Mouse (Mus musculus) layer of hippocampus, postnatal 36 days (tissue): ENCODE measurements around the gene Gapdh. TPM values are rescaled to one million over a fixed set of nuclear protein-coding genes. Genes with fewer than 3 reads are reported as not detected.
"Not testable (repeated sequence)": the region's sequence is repeated elsewhere in the genome, so short reads cannot be mapped to it uniquely, and the experiment has no call there.

Source experiments
- DNase-seq, 2 experiments: peaks; one replicate each; pipeline ENCODE4 v3.0.0; 2022
- total RNA-seq, 2 experiments: library from RNA; stranded (reverse); gene quantifications; 2 replicates each; pipeline ENCODE4 v1.2.3; 2021

Gapdh gene
- total RNA-seq, 2 experiments from 2014 or later, result 2,301 to 2,480 TPM

DNA sequence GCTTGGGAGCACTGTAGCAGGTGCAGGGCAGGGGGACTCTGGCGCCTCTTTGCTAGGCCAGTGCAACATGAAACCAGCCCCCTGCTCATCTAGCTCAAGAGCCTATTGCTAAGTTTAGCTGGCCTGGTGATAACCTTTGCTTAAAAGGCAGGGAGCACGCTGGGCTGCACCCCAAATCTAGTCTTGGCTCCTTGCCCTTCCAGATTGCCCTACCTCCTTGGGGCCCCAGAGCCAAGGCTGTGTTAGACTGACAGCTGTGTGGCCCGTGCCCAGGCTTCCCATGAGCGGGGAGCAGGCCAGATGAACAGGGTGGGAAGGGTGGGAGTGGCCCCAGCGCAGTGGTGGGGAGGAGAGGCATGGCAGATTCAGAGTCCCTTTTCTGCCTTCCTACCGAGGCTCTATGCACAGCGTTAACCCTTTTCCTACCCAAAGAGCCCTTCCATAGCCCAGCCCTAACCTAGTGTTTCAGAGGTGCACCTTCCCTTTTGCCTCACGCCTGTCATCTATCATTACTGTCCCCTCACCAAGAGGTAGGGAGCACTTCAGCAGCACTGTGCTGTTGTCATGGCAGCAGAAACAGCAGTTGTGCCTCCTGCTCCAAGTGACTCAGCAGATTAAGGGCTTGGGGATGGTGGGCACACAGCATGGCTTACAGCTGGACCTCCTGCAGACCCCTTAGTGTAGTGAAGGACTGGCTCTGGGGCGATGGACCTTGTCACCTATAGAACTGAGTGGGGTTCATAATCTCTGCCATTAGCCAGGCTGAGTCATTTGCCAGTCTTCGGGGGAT lies 789 bp upstream of the Gapdh start:
- peak; percentile 55 to 59 for DNase-seq

DNA sequence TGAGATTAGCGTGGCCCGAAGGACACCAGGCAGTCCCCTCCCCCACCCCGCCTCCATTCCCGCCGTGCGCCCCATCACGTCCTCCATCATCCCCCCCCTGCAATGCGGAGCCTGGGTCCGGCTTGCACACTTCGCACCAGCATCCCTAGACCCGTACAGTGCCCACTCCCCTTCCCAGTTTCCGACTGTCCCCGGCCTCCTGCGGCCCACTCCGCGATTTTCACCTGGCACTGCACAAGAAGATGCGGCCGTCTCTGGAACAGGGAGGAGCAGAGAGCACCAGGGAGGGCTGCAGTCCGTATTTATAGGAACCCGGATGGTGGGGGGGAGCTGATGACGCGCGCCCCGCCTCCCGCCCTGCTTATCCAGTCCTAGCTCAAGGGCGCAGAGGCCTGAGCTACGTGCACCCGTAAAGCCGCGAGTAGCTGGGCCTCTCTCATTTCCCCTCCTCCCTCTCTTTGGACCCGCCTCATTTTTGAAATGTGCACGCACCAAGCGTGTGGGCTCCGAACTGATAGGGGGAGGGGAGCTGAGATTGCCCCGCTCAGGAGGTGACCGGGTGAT lies 857 bp downstream of the Gapdh start:
- peak; percentile 98 for DNase-seq

DNA sequence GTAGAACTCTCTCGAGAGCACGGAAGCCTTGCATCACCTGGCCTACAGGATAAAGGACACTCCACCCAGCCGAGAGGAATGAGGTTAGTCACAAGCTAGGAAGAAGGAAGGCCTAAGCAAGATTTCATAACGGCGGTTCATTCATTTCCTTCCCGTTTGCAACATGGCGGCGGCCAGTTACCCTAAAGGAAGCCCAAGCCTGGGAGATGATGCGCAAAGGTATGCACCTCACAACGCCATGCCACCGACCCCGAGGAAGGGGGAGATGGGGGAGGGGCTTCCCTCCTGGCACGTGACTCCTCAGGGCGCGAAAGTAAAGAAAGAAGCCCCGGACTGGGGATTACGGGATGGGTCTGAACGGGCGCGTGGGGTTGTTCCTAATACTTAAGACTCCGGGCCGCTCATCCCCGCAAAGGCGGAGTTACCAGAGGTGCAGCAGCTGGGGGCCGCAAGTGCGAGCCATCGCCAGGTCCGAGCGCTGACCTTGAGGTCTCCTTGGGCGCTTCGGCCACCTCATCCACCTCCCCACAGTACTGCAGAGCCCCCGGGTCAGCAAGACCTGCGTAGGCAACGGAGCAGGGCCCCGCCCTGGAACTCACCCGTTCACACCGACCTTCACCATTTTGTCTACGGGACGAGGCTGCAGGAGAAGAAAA lies 1.5 kb downstream of the Gapdh start:
- peak; percentile 44 to 45 for DNase-seq

DNA sequence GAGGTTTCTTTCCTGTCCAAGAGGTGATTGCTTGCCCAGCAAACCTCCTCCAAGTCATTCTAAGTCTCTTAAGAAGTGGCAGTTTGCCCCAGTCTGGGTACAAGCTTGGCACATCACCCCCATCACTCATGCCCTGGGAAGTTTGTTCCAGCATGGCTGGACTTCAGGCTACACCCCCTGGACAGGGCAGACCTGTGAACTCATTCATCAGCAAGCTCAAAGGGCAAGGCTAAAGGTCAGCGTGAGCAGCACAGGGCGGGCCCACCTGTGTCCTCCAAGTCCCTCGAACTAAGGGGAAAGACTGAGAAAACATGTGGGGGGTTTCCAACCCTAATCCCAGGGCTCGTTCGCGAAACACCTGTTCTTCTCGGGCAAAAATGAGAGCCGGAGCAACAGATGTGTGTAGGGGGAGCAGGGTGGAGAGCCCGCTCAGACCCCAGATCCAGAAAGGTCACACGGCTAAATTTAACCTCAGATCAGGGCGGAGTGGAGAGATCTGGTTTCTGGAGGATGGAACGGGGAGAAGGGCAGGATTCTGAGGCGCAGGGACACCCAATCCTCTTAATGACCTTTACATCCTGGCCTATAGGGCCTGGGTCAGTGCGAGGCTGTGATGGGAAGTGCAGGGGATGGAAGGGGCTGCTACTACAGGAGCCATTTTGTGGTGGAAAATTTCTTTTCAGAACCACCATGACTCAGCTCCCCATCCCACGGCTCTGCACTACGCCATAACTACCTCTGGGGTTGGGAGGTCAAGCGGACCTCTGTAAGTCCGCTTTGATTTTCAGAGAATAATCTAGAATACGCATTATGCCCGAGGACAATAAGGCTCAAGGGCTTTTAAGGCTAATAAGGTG lies 2.2 kb downstream of the Gapdh start:
- DNase-seq, result peak; percentile 53

DNA sequence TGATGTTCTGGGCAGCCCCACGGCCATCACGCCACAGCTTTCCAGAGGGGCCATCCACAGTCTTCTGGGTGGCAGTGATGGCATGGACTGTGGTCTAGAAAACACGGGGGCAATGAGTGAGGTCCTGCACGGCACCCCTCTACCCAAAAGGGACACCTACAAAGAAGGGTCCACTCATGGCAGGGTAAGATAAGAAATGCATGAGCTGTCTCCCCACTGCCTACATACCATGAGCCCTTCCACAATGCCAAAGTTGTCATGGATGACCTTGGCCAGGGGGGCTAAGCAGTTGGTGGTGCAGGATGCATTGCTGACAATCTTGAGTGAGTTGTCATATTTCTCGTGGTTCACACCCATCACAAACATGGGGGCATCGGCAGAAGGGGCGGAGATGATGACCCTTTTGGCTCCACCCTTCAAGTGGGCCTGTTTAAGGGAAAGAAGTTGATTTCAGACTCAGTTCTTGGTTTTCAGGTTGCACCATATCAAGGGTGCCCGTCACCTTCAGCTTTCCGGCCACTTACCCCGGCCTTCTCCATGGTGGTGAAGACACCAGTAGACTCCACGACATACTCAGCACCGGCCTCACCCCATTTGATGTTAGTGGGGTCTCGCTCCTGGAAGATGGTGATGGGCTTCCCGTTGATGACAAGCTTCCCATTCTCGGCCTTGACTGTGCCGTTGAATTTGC lies 3.5 kb downstream of the Gapdh start:
- not testable (repeated sequence) for DNase-seq

DNA sequence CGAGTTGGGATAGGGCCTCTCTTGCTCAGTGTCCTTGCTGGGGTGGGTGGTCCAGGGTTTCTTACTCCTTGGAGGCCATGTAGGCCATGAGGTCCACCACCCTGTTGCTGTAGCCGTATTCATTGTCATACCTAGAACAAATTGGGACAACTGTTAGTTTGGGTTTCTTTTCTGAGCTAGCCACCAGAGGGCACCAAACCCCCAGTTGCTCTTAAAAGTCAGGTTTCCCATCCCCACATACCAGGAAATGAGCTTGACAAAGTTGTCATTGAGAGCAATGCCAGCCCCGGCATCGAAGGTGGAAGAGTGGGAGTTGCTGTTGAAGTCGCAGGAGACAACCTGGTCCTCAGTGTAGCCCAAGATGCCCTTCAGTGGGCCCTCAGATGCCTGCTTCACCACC lies 4.3 kb downstream of the Gapdh start:
- peak; percentile 62 to 65 for DNase-seq

DNA sequence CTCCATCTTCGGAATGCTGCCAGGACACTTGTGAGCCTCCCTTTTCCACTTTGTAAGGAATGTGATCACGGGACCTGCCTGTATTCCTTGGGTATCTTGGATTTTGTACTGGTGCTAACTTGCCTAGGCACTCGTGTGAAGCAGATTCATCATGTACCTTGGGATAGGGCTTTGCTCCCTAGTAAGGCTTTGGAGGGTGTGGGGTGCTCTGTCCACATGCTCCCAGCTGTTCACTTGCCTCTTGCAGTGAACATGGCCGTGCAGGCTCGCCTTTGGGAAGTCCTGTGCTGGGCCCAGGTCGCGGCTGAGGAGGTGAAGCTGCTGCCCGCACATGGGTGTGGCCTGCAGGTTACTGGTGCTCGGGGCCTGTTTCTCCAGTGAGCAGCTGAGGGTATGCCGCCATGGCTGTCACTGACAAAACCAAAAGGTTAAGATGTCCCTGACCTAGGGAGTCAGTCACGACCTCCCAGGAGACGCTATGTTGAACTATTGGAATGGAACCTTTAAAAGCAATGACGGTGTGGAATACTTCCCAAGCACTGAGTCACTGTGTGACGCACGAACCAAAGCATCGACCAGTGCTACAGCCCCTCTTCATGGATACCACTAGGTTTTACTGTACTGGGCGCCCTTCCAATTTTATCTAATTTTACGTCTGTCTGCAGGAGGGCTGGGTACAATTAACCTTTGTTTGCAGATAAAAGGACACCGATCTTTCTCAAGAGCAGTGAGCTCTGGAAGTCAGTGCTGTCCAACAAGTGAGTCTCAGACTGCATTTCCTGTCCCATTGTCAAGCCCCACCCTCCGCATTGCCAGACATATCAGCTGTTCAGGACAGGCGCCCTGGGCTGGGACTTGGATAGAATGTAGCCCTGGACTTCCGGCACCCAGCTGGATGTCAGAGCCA lies 5.2 kb downstream of the Gapdh start:
- peak in 1 of 2 experiments; percentile 53 for DNase-seq

DNA sequence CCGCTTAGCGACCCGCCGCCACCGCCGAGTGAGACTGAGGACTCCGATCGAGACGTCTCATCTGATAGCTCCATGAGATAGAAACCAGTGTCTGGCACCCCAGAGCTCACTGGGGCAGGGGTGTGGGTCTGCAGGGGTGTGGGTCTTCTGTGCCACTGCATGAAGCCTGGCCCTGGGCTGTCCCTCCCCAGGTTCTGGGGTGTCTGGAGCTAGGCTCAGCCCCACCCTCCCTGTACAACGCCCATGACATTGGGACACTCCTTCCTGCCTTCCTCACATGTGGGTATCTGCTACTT lies 5.8 kb downstream of the Gapdh start:
- DNase-seq, result no peak

DNA sequence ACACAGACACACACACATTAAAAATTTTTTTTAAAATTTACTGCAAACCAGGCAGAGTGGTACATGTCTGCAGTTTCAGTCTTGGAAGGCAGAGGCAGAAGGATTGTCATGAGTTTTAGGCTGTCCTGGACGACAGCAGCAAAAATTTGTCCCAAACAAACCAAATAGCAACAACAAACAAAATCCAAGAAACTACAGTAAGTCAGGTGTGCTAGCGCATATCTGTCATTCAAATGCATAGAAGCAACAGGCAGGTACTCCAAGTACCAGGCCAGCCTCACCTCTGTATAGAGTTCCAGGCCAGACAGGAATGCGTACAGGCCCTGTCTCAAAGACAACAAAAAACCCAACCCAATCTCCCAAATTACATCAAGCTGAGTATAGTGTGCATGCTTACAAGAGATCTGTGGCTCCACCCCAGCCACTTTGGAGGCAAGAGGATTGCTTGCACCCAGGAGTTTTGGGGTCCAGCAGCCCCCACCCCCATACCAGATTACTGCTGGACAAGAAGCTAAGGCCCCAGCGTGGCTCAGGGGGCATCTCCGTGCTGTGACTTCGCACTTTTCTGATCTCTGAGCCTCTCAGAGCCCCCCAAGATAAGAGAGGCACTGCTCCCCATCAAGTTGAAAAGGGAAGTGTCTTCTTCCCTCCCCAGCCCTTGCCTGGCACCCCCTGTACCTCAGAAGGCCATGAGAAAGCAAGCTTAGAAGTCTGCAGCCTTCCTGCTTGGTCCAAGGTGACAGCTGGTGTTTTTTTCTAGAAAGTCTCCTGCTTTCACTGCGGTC lies 6.3 kb downstream of the Gapdh start:
- no peak for DNase-seq

DNA sequence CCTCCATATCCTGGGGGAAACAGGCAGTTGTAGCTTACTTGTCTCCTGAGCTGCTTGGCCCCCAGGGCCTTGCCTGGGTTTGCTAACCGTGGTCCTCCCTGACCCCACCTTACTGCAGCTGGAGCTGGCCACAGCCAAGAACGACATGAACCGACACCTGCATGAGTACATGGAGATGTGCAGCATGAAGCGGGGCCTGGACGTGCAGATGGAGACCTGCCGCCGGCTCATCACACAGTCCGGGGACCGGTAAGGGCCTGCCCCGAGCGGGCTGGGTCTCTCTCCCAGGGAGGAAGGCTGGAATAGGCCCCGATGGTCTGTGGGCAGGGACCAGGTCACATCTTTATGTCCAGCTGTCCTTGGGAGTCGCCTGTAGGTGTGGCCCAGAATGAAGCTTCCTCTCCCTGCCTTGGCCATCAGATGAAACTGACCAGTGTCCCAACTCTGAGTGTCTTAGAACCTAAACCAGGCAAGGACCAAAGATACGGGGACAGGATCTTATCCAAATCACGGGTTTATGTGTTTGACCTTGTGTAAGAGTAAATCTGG lies 7.2 kb downstream of the Gapdh start:
- DNase-seq, result no peak

DNA sequence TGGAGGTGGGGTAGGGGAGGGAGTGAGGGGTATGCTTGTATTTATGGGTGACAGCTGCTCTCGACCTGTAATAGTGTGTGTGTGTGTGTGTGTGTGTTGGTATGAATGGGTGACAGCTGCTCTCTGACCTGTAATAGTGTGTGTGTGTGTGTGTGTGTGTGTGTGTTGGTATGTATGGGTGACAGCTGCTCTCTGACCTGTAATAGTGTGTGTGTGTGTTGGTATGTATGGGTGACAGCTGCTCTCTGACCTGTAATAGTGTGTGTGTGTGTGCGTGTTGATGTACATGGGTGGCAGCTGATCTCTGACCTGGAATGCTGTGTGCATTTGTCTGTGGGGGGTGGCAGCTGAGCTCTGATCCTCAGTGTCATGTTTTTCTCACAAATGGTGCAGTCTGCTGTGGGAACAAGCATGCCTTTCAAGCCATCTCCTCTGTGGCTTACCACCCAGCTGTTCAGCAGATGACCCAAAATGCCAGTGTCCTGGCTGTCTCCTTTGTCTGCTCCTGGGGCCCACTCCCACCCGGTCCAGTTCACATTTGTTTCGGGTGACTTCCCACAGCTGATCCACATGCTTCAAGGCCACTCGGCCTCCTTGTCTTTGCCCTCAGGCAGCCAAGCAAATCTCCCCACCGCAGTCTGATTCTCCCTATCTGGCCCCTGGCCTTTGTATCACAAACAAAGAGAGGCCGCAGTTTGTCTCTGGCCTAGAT lies 9.2 kb downstream of the Gapdh start:
- no peak for DNase-seq

DNA sequence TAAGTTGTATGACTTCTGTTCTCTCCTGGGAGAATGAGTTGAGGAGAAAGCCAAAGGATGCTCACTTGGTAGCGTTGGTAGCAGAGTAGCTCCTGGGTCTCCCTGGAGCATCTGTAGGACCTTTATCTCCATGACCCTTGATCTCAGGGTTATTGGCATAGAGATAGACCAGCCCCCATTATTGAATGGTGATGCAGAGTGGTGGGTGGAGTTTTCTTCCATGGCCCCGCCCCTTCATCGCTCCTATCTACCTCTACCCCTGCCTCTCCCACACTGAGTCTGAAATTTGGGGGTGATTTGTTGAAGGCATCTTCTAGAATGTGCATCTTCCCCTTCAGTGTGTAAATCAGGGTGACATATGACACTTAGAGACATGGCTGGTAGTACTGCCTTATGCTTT lies 9.8 kb downstream of the Gapdh start:
- no peak for DNase-seq

DNA sequence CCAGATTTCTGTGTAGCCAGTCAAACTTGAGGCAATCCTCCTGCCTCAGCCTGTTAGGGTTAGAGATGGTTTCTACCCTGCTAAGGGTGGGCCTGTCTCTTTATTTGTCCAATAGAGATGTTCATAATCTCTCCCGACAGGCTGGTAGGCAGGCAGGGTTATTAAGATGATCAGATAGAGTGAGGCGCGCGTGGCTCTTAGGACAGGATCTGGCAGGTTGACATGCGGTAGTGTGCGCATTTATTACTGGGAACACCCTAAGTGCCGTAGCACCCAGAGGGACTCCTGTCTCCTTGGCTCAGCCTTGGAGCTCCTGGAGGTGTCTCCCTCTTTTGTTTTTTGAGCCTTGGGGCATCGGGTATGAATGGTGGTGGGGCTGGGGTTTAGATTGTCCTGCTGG lies 11.0 kb downstream of the Gapdh start:
- no peak for DNase-seq

DNA sequence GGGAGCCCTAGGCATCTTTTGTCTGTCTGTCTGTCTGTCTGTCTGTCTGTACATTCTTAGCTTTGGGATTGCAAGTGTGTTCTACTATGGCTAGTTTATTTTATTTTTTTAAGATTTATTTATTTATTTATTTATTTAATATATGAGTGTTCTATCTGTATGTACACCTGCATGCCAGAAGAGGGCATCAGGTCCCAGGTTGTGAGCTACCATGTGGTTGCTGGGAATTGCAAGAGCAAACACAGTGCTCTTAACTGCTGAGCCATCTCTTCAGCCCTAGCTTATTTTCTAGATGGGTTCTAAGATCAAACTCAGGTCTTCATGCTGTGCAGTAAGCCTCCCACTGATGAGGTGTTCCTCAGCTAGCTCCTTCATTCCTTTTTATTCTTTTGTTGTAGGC lies 11.7 kb downstream of the Gapdh start:
- DNase-seq, result no peak

DNA sequence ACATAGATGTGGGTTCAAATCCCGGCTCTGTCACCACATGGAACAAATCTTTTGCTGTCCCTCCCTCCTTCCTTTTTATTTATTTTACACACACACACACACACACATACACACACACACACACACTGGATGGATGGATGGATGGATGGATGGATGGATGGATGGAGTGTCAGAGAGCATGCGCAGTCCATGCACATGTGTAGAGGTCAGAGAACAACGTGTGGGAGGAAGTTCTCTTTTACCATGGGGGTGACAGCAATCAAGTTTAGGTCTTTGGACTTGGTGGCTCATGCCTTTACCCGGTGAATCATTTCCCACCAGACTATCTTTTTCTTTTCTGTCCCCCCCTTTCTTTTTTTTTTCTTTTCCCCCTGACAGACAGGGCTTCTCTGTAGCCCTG lies 12.6 kb downstream of the Gapdh start:
- DNase-seq, result no peak

DNA sequence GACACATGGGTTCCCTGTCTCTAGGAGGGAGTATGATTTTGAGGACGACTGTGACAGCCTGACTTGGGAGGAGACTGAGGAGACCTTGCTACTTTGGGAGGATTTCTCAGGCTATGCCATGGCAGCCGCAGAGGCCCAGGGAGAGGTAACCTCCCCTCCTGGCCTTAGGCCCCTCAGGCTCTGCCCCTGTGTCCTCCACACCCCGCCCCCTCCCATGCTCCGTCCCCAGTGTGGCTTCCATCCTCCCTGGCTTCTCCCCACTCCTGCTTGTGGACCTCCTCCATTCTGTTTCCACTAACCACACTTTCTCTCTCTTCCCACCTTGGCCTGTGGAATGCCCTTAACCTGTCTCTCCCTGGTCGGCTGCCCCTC lies 13.3 kb downstream of the Gapdh start:
- DNase-seq, result no peak

DNA sequence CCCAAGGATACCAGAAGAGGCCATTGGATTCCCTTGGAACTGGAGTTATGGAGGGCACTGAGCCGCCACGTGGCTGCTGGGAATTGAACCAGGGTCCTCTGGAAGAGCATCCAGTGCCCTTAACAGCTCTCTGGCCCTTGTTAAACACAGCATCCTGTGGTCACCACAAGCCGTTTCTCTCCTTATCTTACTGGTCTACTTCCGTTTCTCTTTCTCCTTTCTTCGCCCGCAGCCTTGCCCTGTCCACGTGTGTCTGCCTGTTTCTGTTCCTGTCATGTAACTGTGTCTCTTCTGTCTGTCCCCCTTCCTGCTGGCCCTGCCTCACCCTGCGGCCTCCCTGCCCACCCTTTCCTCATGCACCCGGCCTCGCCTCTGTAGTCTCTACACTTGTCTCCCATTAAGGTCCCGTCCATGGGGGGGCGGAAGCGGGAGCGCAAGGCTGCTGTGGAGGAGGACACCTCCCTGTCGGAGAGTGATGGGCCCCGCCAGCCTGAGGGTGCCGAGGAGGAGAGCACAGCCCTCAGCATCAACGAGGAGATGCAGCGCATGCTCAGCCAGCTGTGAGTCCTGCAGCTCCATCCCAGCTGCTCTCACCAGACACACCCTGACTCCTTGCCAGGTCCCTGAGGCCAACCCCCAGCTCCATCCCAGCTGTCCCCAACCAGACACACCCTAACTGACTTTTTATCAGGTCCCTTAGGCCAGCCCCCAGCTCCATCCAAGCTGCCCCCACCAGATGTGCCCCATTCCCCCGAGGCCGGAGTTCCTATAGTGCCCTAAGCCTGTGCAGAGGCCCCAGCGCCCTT lies 13.9 kb downstream of the Gapdh start:
- no peak for DNase-seq

DNA sequence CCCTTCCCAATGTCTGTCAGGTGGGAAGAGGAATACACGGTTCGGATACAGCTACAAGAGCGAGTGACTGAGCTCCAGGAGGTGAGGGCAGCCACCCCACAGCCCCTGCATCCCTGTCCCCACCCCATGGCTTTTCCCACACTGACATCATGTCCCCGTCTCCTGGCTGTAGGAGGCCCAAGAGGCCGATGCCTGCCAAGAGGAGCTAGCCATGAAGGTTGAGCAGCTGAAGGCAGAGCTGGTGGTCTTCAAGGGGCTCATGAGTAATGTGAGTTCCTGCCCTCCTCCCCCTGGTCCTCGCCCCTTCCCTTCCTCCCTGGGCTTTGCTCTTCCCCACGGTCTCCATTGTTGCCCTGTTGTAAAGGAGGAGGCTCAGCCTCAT lies 16.7 kb downstream of the Gapdh start:
- no peak for DNase-seq
